Mouse (Mus musculus) megakaryocyte, embryonic 14.5 days (primary cell): Measurements from ENCODE around the gene Gsdme.

Source experiments
- FLI1 ChIP-seq: IDR thresholded peaks from 2 replicates; pipeline ENCODE4 v1.6.1; 2012; ENCODE audit warnings: low read length, inconsistent platforms, mixed read lengths
- GATA1 ChIP-seq: IDR thresholded peaks from 3 replicates; pipeline ENCODE4 v1.6.1; 2012; ENCODE audit warnings: mixed read lengths, low read length, inconsistent platforms, borderline replicate concordance

- TF ChIP-seq GATA1 (no peak), FLI1 (no peak)
Measured at GRCm38 (mm10) chr6:50159842-50160241, 103.8 kb downstream of the Gsdme start.
